Mouse (Mus musculus) midbrain, embryonic 12.5 days (tissue): Measurements from ENCODE around the gene Asic4. TPM values are rescaled to one million over a fixed set of nuclear protein-coding genes. Genes with fewer than 3 reads are reported as not detected.

ENCODE experiments used
- ATAC-seq: fragments of 200-750 bp; cut with Nextera tagmentation; 2 replicates; pipeline ENCODE4 v1.8.0; 2017; ENCODE audit warnings: low read depth, moderate TSS enrichment, moderate library complexity; ENCODE audit not compliant: low FRiP score
- H3K27ac ChIP-seq: fragments of 300-500 bp; sonication (generic); replicated peaks from 2 replicates; pipeline ENCODE4 v1.5.1; 2016; ENCODE audit warnings: mild to moderate bottlenecking
- H3K27me3 ChIP-seq: fragments of 300-500 bp; sonication (generic); 2 replicates; pipeline ENCODE4 v1.6.1; 2016; ENCODE audit warnings: mild to moderate bottlenecking
- H3K36me3 ChIP-seq: fragments of 300-500 bp; sonication (generic); 2 replicates; pipeline ENCODE4 v1.6.1; 2016
- H3K4me1 ChIP-seq: fragments of 300-500 bp; sonication (generic); 2 replicates; pipeline ENCODE4 v1.6.1; 2016
- H3K4me2 ChIP-seq: fragments of 300-500 bp; sonication (generic); replicated peaks from 2 replicates; pipeline ENCODE4 v1.6.1; 2016; ENCODE audit warnings: mild to moderate bottlenecking, moderate library complexity
- H3K4me3 ChIP-seq: fragments of 300-500 bp; sonication (generic); 2 replicates; pipeline ENCODE4 v1.5.1; 2016; ENCODE audit warnings: mild to moderate bottlenecking
- H3K9ac ChIP-seq: fragments of 300-500 bp; sonication (generic); replicated peaks from 2 replicates; pipeline ENCODE4 v1.6.1; 2016; ENCODE audit warnings: mild to moderate bottlenecking, moderate library complexity
- H3K9me3 ChIP-seq: fragments of 300-500 bp; sonication (generic); 2 replicates; pipeline ENCODE4 v1.6.1; 2016; ENCODE audit warnings: mild to moderate bottlenecking
- WGBS: fragments of 180-500 bp; shearing (Covaris S2); methylation state at CpG from one replicate; pipeline ENCODE4 v1.1.7; 2016; 5-methylcytosine and 5-hydroxymethylcytosine counted together
- polyA plus RNA-seq: library from polyadenylated mRNA; unstranded; fragments of >200 nt; fragmentation: Nextera tagmentation; extraction: Ambion mirVana; gene quantifications from 2 replicates; pipeline ENCODE4 v1.2.1, GENCODE M21; 2016

The Asic4 gene
- polyA plus RNA-seq, 1 experiment from 2014 or later: 45.0 TPM

DNA sequence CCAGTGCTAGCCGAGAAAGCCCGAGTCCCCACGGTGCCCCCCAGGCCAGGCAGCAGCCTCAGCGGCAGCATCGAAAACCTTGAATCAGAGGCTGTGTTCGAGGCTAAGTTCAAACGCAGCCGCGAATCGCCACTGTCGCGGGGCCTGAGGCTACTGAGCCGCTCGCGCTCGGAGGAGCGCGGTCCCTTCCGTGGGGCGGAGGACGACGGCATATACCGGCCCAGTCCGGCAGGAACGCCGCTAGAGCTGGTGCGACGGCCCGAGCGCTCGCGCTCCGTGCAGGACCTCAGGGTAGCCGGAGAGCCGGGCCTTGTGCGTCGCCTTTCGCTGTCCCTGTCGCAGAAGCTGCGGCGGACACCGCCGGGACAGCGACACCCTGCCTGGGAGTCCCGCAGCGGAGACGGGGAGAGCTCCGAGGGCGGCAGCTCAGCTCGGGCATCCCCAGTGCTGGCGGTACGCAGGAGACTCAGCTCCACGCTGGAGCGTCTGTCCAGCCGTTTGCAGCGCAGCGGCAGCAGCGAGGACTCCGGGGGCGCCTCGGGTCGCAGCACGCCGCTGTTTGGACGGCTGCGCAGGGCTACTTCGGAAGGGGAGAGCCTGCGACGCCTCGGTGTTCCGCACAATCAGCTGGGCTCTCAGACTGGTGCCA, 27.3 kb upstream of the Asic4 start:
- Histone ChIP-seq H3K4me2 (peak overlapping the region; percentile 62), H3K4me1 (peaks cover 31% of the 10 kb centered on the region), H3K9ac (peak overlapping the region; percentile 43), H3K4me3 (peak overlapping the region; percentile 42), H3K9me3 (no peaks in the 10 kb centered on the region), H3K27ac (peak overlapping the region; percentile 64), H3K36me3 (no peaks in the 10 kb centered on the region), H3K27me3 (peaks cover 62% of the 10 kb centered on the region)
- peak; percentile 31; the same call in 1 of the 2 replicates for ATAC-seq
- 1% methylated on average over 71 of the region's 71 CpGs for WGBS

- no peak for ATAC-seq
- H3K27me3 ChIP-seq: peaks cover 65% of the 10 kb centered on the region
- H3K4me3 ChIP-seq: no peak overlapping the region
Measured at GRCm38 (mm10) chr1:75423780-75424390, 26.4 kb upstream of the Asic4 start.

DNA sequence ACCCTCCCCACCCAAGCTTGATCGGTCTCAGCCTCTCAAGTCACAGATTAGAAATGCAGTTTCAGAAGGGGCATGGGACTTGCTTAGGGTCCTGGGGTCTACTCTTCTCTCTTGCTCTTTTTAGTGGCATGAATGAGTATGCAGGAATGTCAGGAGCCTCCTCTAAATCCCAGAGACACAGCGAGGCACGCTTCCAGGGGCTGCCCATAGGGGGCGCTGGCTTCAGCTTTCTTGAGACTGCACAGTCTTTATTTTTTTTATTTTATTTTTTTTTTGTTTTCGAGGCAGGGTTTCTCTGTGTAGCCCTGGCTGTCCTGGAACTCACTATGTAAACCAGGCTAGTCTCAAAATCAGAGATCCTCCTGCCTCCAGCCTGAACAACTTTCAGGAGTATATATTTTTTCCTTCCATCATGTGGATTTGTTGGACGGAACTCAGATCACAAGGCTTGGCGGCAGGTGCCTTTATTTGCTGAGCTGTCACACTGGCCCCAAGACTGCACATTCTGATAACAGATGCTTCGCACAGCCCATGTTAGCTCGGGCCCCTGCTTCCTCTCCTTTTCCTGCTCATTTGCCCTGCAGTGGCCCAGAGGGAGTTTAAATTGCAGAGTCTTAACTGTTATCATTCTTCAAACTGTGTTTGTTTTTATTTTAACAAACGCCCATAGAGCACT, 24.3 kb upstream of the Asic4 start:
- H3K9me3 ChIP-seq: no peaks in the 10 kb centered on the region
- no peak overlapping the region for H3K4me2 ChIP-seq
- no peak overlapping the region for H3K9ac ChIP-seq
- H3K27me3 ChIP-seq: peaks cover 57% of the 10 kb centered on the region
- 32% methylated on average over 10 of the region's 10 CpGs for WGBS
- H3K27ac ChIP-seq: no peak overlapping the region
- ATAC-seq: no peak
- H3K36me3 ChIP-seq: no peaks in the 10 kb centered on the region
- peaks cover 31% of the 10 kb centered on the region for H3K4me1 ChIP-seq
- no peak overlapping the region for H3K4me3 ChIP-seq

More at GRCm38 (mm10) chr1:75423780-75424390, 26.4 kb upstream of the Asic4 start:
- H3K4me1 ChIP-seq: peaks cover 31% of the 10 kb centered on the region
- no peak overlapping the region for H3K27ac ChIP-seq
- H3K36me3 ChIP-seq: no peaks in the 10 kb centered on the region
- no peak overlapping the region for H3K4me2 ChIP-seq
- 40% methylated on average over 11 of the region's 11 CpGs for WGBS
- H3K9me3 ChIP-seq: no peaks in the 10 kb centered on the region
- H3K9ac ChIP-seq: no peak overlapping the region

DNA sequence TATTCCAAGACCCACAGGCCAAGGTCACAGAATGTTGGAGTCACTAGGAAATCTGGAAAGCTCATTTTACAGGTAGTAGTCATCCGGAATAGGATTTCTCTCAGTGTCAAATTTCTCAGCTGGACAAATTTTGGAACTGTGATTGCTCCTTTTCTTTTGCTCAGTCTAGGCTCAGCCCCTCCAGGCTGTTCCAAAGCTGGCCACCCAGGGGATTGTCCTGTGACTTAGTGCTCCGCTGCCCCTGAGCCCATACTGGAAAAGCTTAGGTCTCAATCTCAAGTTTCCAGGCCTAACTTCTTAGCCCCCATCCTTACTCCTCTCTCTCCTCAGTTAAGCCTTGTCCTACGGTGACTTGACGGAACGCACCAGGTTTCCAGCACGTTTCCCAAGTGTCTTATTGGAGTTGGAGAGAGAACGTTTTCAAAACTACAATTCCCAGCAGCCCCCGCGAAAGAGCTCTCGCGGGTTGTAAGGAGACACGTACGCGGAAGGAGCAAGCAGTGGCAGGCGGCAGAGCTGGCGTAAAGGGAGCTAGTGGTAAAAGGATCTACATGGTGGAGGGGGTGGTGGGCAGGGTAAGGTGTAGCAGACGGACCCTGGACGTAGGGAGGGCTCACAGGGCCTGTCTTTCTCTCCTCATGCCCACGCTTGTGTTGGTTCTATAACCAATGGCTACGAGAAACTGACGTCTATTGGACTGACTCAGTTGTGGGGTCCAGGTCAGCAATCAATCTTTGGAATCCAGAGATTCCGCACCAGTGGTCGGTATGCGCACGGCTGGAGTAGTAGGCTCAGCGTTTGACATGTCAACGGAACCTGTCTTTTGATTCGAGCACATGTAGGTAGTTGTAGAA, 14.5 kb upstream of the Asic4 start, which contains the start of gene Gmppa:
TSS of gene Gmppa (plus strand) at position 456 of the 854 bp plus-strand sequence.
- peak within 1 kb of the TSS; percentile 66 for H3K4me2 ChIP-seq
- 6% methylated on average over 28 of the region's 28 CpGs for WGBS
- H3K9me3 ChIP-seq: no peaks in the 10 kb centered on the region
- peaks cover 6% of the 10 kb centered on the region for H3K27me3 ChIP-seq
- peak within 1 kb of the TSS; percentile 63 for H3K9ac ChIP-seq
- peaks cover 5% of the 10 kb centered on the region for H3K36me3 ChIP-seq
- H3K27ac ChIP-seq: peak within 1 kb of the TSS; percentile 43; the same call in 1 of the 2 replicates
- peak within 1 kb of the TSS; percentile 59 for H3K4me3 ChIP-seq
- ATAC-seq: peak; percentile 80
- H3K4me1 ChIP-seq: peaks cover 19% of the 10 kb centered on the region

- 0 out of 2 replicates have a peak overlapping the region, but pooled peaks have one; percentile 65 for H3K27ac ChIP-seq
- peaks cover 6% of the 10 kb centered on the region for H3K36me3 ChIP-seq
- H3K9ac ChIP-seq: no peak overlapping the region
- H3K4me2 ChIP-seq: no peak overlapping the region
- no peak overlapping the region for H3K4me3 ChIP-seq
- no peak for ATAC-seq
- H3K27me3 ChIP-seq: peaks cover 9% of the 10 kb centered on the region; the same call in 1 of the 2 replicates
- no peaks in the 10 kb centered on the region for H3K9me3 ChIP-seq
- H3K4me1 ChIP-seq: peaks cover 38% of the 10 kb centered on the region
- WGBS: 88% methylated on average over 8 of the region's 9 CpGs
Measured at GRCm38 (mm10) chr1:75438782-75439181, 11.5 kb upstream of the Asic4 start.

GRCm38 (mm10) chr1:75440661-75441060, 9.6 kb upstream of the Asic4 start:
- H3K27ac ChIP-seq: no peak overlapping the region
- H3K27me3 ChIP-seq: peaks cover 21% of the 10 kb centered on the region; the same call in 1 of the 2 replicates
- H3K4me1 ChIP-seq: peaks cover 55% of the 10 kb centered on the region

DNA sequence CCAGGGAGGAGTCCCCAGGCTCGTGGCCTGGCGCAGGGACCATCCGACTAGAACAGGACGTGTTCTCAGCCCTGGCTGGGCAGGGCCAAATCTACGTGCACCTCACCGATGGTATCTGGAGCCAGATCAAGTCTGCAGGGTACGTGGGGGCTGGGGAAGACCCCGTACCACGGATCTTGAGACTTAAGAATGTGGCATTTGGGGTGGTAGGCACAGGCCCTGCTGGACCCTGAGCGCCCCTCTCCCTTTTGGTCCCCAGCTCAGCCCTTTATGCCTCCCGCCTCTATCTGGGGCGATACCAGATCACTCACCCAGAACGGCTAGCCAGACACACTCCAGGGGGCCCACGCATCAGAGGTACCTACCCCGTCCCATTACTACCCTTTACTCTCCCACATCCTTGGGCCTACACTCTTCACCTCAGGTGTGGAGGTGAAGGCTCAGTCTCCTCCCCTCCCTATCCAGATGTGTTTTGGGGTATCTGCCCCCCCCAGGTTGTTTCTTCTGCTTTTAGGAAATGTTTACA, 8.7 kb upstream of the Asic4 start:
- Histone ChIP-seq H3K27me3 (peaks cover 21% of the 10 kb centered on the region; the same call in 1 of the 2 replicates), H3K9me3 (no peaks in the 10 kb centered on the region), H3K27ac (peak overlapping the region; percentile 92; the same call in 1 of the 2 replicates), H3K4me3 (no peak overlapping the region), H3K9ac (no peak overlapping the region), H3K4me1 (peaks cover 58% of the 10 kb centered on the region), H3K36me3 (peaks cover 6% of the 10 kb centered on the region), H3K4me2 (no peak overlapping the region)
- no peak for ATAC-seq
- 76% methylated on average over 15 of the region's 15 CpGs for WGBS

More at GRCm38 (mm10) chr1:75440661-75441060, 9.6 kb upstream of the Asic4 start:
- Histone ChIP-seq H3K36me3 (peaks cover 6% of the 10 kb centered on the region), H3K9ac (no peak overlapping the region), H3K4me3 (no peak overlapping the region), H3K4me2 (no peak overlapping the region), H3K9me3 (no peaks in the 10 kb centered on the region)
- 92% methylated on average over 7 of the region's 7 CpGs for WGBS
- ATAC-seq: no peak

GRCm38 (mm10) chr1:75442171-75442570, 8.1 kb upstream of the Asic4 start:
- Histone ChIP-seq H3K36me3 (peaks cover 6% of the 10 kb centered on the region), H3K9ac (no peak overlapping the region), H3K4me1 (peaks cover 58% of the 10 kb centered on the region), H3K27me3 (peaks cover 21% of the 10 kb centered on the region; the same call in 1 of the 2 replicates), H3K9me3 (no peaks in the 10 kb centered on the region), H3K4me3 (no peak overlapping the region), H3K4me2 (no peak overlapping the region), H3K27ac (peak overlapping the region; percentile 92)
- 81% methylated on average over 9 of the region's 9 CpGs for WGBS
- ATAC-seq: no peak

GRCm38 (mm10) chr1:75442811-75443210, 7.4 kb upstream of the Asic4 start:
- Histone ChIP-seq H3K4me1 (peaks cover 65% of the 10 kb centered on the region), H3K27ac (peak overlapping the region; percentile 92), H3K9me3 (no peaks in the 10 kb centered on the region), H3K36me3 (peaks cover 6% of the 10 kb centered on the region), H3K4me3 (no peak overlapping the region), H3K9ac (peak overlapping the region; percentile 46; the same call in 1 of the 2 replicates), H3K27me3 (peaks cover 26% of the 10 kb centered on the region; the same call in 1 of the 2 replicates), H3K4me2 (0 out of 2 replicates have a peak overlapping the region, but pooled peaks have one; percentile 58)
- ATAC-seq: no peak
- 14% methylated on average over 8 of the region's 8 CpGs for WGBS

DNA sequence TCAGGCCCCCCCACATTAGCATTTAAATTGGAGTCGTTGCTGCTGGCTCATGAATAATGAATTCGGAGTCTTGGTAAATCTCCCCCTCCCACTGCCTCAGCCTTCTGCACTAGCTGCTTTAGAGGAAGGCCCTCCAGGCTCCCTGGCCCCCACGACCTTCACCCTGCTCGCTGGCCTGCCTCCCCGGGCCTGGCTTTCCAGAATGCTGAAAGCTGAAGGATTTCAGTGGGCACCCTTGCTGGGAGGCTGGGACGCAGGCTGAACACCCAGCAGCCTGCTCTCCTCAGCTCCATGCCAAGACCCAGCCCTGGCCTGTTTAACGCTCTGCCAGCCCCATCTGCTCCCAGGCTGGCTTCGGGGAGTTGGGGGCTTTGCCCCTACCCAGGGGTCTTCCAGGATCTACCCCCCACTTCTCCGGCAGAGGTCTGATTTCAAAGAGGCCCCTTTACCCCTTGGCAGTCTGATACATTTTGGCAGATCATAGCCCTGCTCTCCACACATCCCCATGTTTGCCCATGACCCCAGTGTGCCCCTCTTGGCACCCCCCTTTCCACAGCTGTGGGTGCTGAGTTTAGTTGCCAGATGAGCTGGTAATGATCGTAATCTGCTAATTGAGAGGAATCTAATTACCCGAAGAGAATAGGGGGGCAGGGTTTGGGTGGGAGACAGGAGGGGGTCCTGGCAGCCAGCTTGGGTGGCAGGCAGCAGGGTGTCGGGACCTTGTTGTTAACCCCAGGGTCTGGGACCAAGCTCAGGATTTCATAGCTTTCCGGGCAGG, 6.8 kb upstream of the Asic4 start:
- peak; percentile 3; the same call in 1 of the 2 replicates for ATAC-seq
- H3K27me3 ChIP-seq: peaks cover 30% of the 10 kb centered on the region
- H3K9ac ChIP-seq: peak overlapping the region; percentile 46; the same call in 1 of the 2 replicates
- H3K4me1 ChIP-seq: peaks cover 71% of the 10 kb centered on the region
- no peak overlapping the region for H3K4me3 ChIP-seq
- H3K4me2 ChIP-seq: peak overlapping the region; percentile 58
- WGBS: 20% methylated on average over 13 of the region's 13 CpGs
- H3K36me3 ChIP-seq: peaks cover 6% of the 10 kb centered on the region
- no peaks in the 10 kb centered on the region for H3K9me3 ChIP-seq
- peak overlapping the region; percentile 92 for H3K27ac ChIP-seq
